Mouse (Mus musculus): ENCODE measurements around the gene Olfr430. TPM values are rescaled to one million over a fixed set of nuclear protein-coding genes. Genes with fewer than 3 reads are reported as not detected.
A peak's percentile ranks its signal among the peaks of the same experiment; 100 is the strongest.
"Not testable (repeated sequence)": the region's sequence is repeated elsewhere in the genome, so short reads cannot be mapped to it uniquely, and the experiment has no call there.

Gene Olfr430
- not detected for total RNA-seq (2021)
- long read RNA-seq, experiment 1, result 0 reads
- long read RNA-seq, experiment 2, result 0 reads

- DNase-seq, result no peak
These were observed at the start of gene Olfr430 for GRCm38 (mm10) chr1:174066305-174066704. Gene Olfr430 (plus strand): TSS chr1:174066605.

- no peak for DNase-seq
These were observed 34.7 kb upstream of the Olfr430 start, which contains the start of gene Ifi205 for GRCm38 (mm10) chr1:174031698-174032097. Gene Ifi205 (minus strand): TSS chr1:174031810.

GRCm38 (mm10) chr1:174035841-174036240 lies 30.6 kb upstream of the Olfr430 start:
- DNase-seq, result no peak

GRCm38 (mm10) chr1:174038480-174038879 lies 27.9 kb upstream of the Olfr430 start:
- no peak for DNase-seq

- peak; percentile 25 for DNase-seq
These were observed 25.8 kb upstream of the Olfr430 start, which contains the start of gene Olfr433 for GRCm38 (mm10) chr1:174040523-174041177. Gene Olfr433 (plus strand): TSS chr1:174040705.

- DNase-seq, result not testable (repeated sequence)
These were observed 24.1 kb upstream of the Olfr430 start for GRCm38 (mm10) chr1:174042091-174042884.

GRCm38 (mm10) chr1:174044431-174044830 lies 22.0 kb upstream of the Olfr430 start:
- DNase-seq, result no peak

GRCm38 (mm10) chr1:174048227-174048626 lies 18.2 kb upstream of the Olfr430 start:
- not testable (repeated sequence) for DNase-seq

GRCm38 (mm10) chr1:174048893-174049292 lies 17.5 kb upstream of the Olfr430 start, which contains the start of gene Olfr432:
Gene Olfr432 (plus strand): TSS chr1:174049205.
- DNase-seq, result no peak

GRCm38 (mm10) chr1:174049357-174049756 lies 17.0 kb upstream of the Olfr430 start:
- DNase-seq, result not testable (repeated sequence)

- DNase-seq, result no peak
These were observed 15.9 kb upstream of the Olfr430 start for GRCm38 (mm10) chr1:174050532-174050931.

- no peak for DNase-seq
These were observed 14.9 kb upstream of the Olfr430 start for GRCm38 (mm10) chr1:174051515-174051914.

- no peak for DNase-seq
These were observed 14.4 kb upstream of the Olfr430 start for GRCm38 (mm10) chr1:174051931-174052536.

GRCm38 (mm10) chr1:174052981-174053380 lies 13.4 kb upstream of the Olfr430 start:
- no peak for DNase-seq

GRCm38 (mm10) chr1:174055248-174055647 lies 11.2 kb upstream of the Olfr430 start:
- DNase-seq, result no peak

- no peak for DNase-seq
These were observed 17.6 kb downstream of the Olfr430 start, which contains the start of gene Olfr429 for GRCm38 (mm10) chr1:174084031-174084430. Gene Olfr429 (plus strand): TSS chr1:174084331.

- no peak for DNase-seq
These were observed 30.2 kb downstream of the Olfr430 start, which contains the start of gene Olfr427 for GRCm38 (mm10) chr1:174096591-174096990. Gene Olfr427 (plus strand): TSS chr1:174096891.

- DNase-seq, result no peak
These were observed 37.3 kb downstream of the Olfr430 start for GRCm38 (mm10) chr1:174103735-174104134.

- DNase-seq, result no peak
These were observed 54.7 kb downstream of the Olfr430 start, which contains the start of gene Olfr231 for GRCm38 (mm10) chr1:174121062-174121461. Gene Olfr231 (minus strand): TSS chr1:174121162.
